Mouse (Mus musculus) liver, embryonic 12.5 days (tissue): Measurements from ENCODE around the gene 2900011O08Rik. TPM values are rescaled to one million over a fixed set of nuclear protein-coding genes. Genes with fewer than 3 reads are reported as not detected.
A peak's percentile ranks its signal among the peaks of the same experiment; 100 is the strongest.
"Not testable (repeated sequence)": the region's sequence is repeated elsewhere in the genome, so short reads cannot be mapped to it uniquely, and the experiment has no call there.

ENCODE experiments used
- ATAC-seq: fragments of 200-750 bp; cut with Nextera tagmentation; 2 replicates; pipeline ENCODE4 v1.8.0; 2017; ENCODE audit warnings: moderate number of reproducible peaks, mild to moderate bottlenecking, moderate library complexity
- H3K27ac ChIP-seq: fragments of 300-500 bp; sonication (generic); 2 replicates; pipeline ENCODE4 v1.5.1; 2016; ENCODE audit warnings: mild to moderate bottlenecking
- H3K27me3 ChIP-seq: fragments of 300-500 bp; sonication (generic); replicated peaks from 2 replicates; pipeline ENCODE4 v1.6.1; 2016; ENCODE audit warnings: mild to moderate bottlenecking, moderate library complexity
- H3K36me3 ChIP-seq: fragments of 300-500 bp; sonication (generic); 2 replicates; pipeline ENCODE4 v1.6.1; 2016; ENCODE audit warnings: mild to moderate bottlenecking, moderate library complexity
- H3K4me1 ChIP-seq: fragments of 300-500 bp; sonication (generic); 2 replicates; pipeline ENCODE4 v1.6.1; 2016
- H3K4me2 ChIP-seq: fragments of 300-500 bp; sonication (generic); 2 replicates; pipeline ENCODE4 v1.6.1; 2016; ENCODE audit warnings: mild to moderate bottlenecking, moderate library complexity
- H3K4me3 ChIP-seq: fragments of 300-500 bp; sonication (generic); 2 replicates; pipeline ENCODE4 v1.5.1; 2016; ENCODE audit warnings: mild to moderate bottlenecking, moderate library complexity
- H3K9ac ChIP-seq: fragments of 300-500 bp; sonication (generic); 2 replicates; pipeline ENCODE4 v1.6.1; 2016; ENCODE audit warnings: mild to moderate bottlenecking, moderate library complexity
- H3K9me3 ChIP-seq: fragments of 300-500 bp; sonication (generic); replicated peaks from 2 replicates; pipeline ENCODE4 v1.6.1; 2016; ENCODE audit warnings: mild to moderate bottlenecking, moderate library complexity
- WGBS: fragments of 180-500 bp; shearing (Covaris S2); methylation state at CpG from one replicate; pipeline ENCODE4 v1.1.7; 2016; ENCODE audit not compliant: insufficient replicate concordance; 5-methylcytosine and 5-hydroxymethylcytosine counted together
- polyA plus RNA-seq: library from polyadenylated mRNA; unstranded; fragments of >200 nt; fragmentation: Nextera tagmentation; extraction: Ambion mirVana; gene quantifications from 2 replicates; pipeline ENCODE4 v1.2.1, GENCODE M21; 2016

2900011O08Rik gene
- polyA plus RNA-seq, 1 experiment from 2014 or later, result 0.15 TPM

GRCm38 (mm10) chr16:13976358-13976896, 10.0 kb upstream of the 2900011O08Rik start:
- not testable (repeated sequence) for H3K27ac ChIP-seq, H3K4me2 ChIP-seq, H3K27me3 ChIP-seq, H3K4me1 ChIP-seq, H3K9me3 ChIP-seq, H3K36me3 ChIP-seq, H3K4me3 ChIP-seq, ATAC-seq, H3K9ac ChIP-seq
- WGBS, result 74% methylated on average over 4 of the region's 4 CpGs

- not testable (repeated sequence) for H3K4me2 ChIP-seq, H3K4me1 ChIP-seq, H3K9ac ChIP-seq, H3K9me3 ChIP-seq, H3K36me3 ChIP-seq, H3K4me3 ChIP-seq, H3K27ac ChIP-seq, ATAC-seq, H3K27me3 ChIP-seq
- 48% methylated on average over 1 of the region's 1 CpGs for WGBS
Measured at GRCm38 (mm10) chr16:13977026-13977425, 9.4 kb upstream of the 2900011O08Rik start.

- not testable (repeated sequence) for H3K27me3 ChIP-seq, H3K4me1 ChIP-seq, H3K9me3 ChIP-seq, H3K4me3 ChIP-seq, H3K27ac ChIP-seq, H3K36me3 ChIP-seq, H3K9ac ChIP-seq, ATAC-seq, H3K4me2 ChIP-seq
- 72% methylated on average over 3 of the region's 3 CpGs for WGBS
Measured at GRCm38 (mm10) chr16:13981726-13982125, 4.7 kb upstream of the 2900011O08Rik start.

GRCm38 (mm10) chr16:13983161-13983560, 3.2 kb upstream of the 2900011O08Rik start:
- no peak for ATAC-seq
- Histone ChIP-seq H3K9ac (no peak overlapping the region), H3K4me2 (no peak overlapping the region), H3K9me3 (no peaks in the 10 kb centered on the region), H3K4me3 (no peak overlapping the region), H3K36me3 (no peaks in the 10 kb centered on the region), H3K27ac (no peak overlapping the region), H3K27me3 (peaks cover 18% of the 10 kb centered on the region), H3K4me1 (peaks cover 5% of the 10 kb centered on the region; the same call in 1 of the 2 replicates)
- WGBS, result 71% methylated on average over 5 of the region's 5 CpGs

- Histone ChIP-seq H3K9ac (no peak overlapping the region), H3K36me3 (no peaks in the 10 kb centered on the region), H3K4me2 (peak overlapping the region; percentile 63; the same call in 1 of the 2 replicates), H3K4me3 (peak overlapping the region; percentile 33; the same call in 1 of the 2 replicates), H3K27me3 (peaks cover 18% of the 10 kb centered on the region), H3K27ac (no peak overlapping the region), H3K9me3 (no peaks in the 10 kb centered on the region), H3K4me1 (peaks cover 5% of the 10 kb centered on the region; the same call in 1 of the 2 replicates)
- no peak for ATAC-seq
- WGBS, result 51% methylated on average over 3 of the region's 3 CpGs
Measured at GRCm38 (mm10) chr16:13986197-13986573, 219 bp upstream of the 2900011O08Rik start.

- no peak overlapping the region for H3K27ac ChIP-seq
- ATAC-seq, result no peak
- peaks cover under 1% of the 10 kb centered on the region; the same call in 1 of the 2 replicates for H3K27me3 ChIP-seq
- H3K4me2 ChIP-seq, result no peak overlapping the region
- no peak overlapping the region for H3K4me3 ChIP-seq
- no peak overlapping the region for H3K9ac ChIP-seq
- no peaks in the 10 kb centered on the region for H3K36me3 ChIP-seq
- H3K9me3 ChIP-seq, result no peaks in the 10 kb centered on the region
- 68% methylated on average over 11 of the region's 11 CpGs for WGBS
- no peaks in the 10 kb centered on the region for H3K4me1 ChIP-seq
Measured at GRCm38 (mm10) chr16:13992518-13993248, 6.3 kb downstream of the 2900011O08Rik start.

- no peak overlapping the region for H3K27ac ChIP-seq
- H3K9ac ChIP-seq, result no peak overlapping the region
- 64% methylated on average over 1 of the region's 1 CpGs for WGBS
- H3K9me3 ChIP-seq, result no peaks in the 10 kb centered on the region
- no peaks in the 10 kb centered on the region for H3K36me3 ChIP-seq
- no peak overlapping the region for H3K4me3 ChIP-seq
- ATAC-seq, result no peak
- H3K4me1 ChIP-seq, result no peaks in the 10 kb centered on the region
- no peaks in the 10 kb centered on the region for H3K27me3 ChIP-seq
- no peak overlapping the region for H3K4me2 ChIP-seq
Measured at GRCm38 (mm10) chr16:13994076-13994475, 7.7 kb downstream of the 2900011O08Rik start.

GRCm38 (mm10) chr16:13994502-13994901, 8.1 kb downstream of the 2900011O08Rik start:
- no peaks in the 10 kb centered on the region for H3K36me3 ChIP-seq
- no peak overlapping the region for H3K27ac ChIP-seq
- no peak for ATAC-seq

GRCm38 (mm10) chr16:14003386-14004130, 17.2 kb downstream of the 2900011O08Rik start:
- no peak overlapping the region for H3K27ac ChIP-seq
- WGBS, result 48% methylated on average over 8 of the region's 8 CpGs

More at GRCm38 (mm10) chr16:13994502-13994901, 8.1 kb downstream of the 2900011O08Rik start:
- Histone ChIP-seq H3K4me3 (no peak overlapping the region), H3K9ac (no peak overlapping the region), H3K9me3 (no peaks in the 10 kb centered on the region), H3K4me1 (no peaks in the 10 kb centered on the region), H3K4me2 (no peak overlapping the region), H3K27me3 (no peaks in the 10 kb centered on the region)
- 48% methylated on average over 1 of the region's 1 CpGs for whole genome bisulfite sequencing

GRCm38 (mm10) chr16:14004170-14004569, 17.8 kb downstream of the 2900011O08Rik start:
- Histone ChIP-seq H3K4me2 (no peak overlapping the region), H3K9me3 (no peaks in the 10 kb centered on the region), H3K9ac (no peak overlapping the region), H3K36me3 (no peaks in the 10 kb centered on the region), H3K27ac (no peak overlapping the region), H3K4me1 (no peaks in the 10 kb centered on the region), H3K4me3 (no peak overlapping the region), H3K27me3 (no peaks in the 10 kb centered on the region)
- ATAC-seq, result peak; percentile 73
- WGBS, result 31% methylated on average over 3 of the region's 3 CpGs

More at GRCm38 (mm10) chr16:14003386-14004130, 17.2 kb downstream of the 2900011O08Rik start:
- Histone ChIP-seq H3K27me3 (no peaks in the 10 kb centered on the region), H3K4me1 (no peaks in the 10 kb centered on the region), H3K36me3 (no peaks in the 10 kb centered on the region), H3K4me3 (no peak overlapping the region), H3K4me2 (no peak overlapping the region), H3K9ac (no peak overlapping the region), H3K9me3 (no peaks in the 10 kb centered on the region)
- no peak for ATAC-seq

GRCm38 (mm10) chr16:14004726-14005125, 18.3 kb downstream of the 2900011O08Rik start:
- no peaks in the 10 kb centered on the region for H3K9me3 ChIP-seq
- H3K36me3 ChIP-seq, result no peaks in the 10 kb centered on the region
- H3K4me2 ChIP-seq, result no peak overlapping the region
- 55% methylated on average over 2 of the region's 2 CpGs for WGBS
- no peak overlapping the region for H3K4me3 ChIP-seq
- no peaks in the 10 kb centered on the region for H3K4me1 ChIP-seq
- no peak overlapping the region for H3K9ac ChIP-seq
- no peaks in the 10 kb centered on the region for H3K27me3 ChIP-seq
- no peak overlapping the region for H3K27ac ChIP-seq
- no peak for ATAC-seq

- ATAC-seq, result no peak
Measured at GRCm38 (mm10) chr16:14005266-14005665, 18.9 kb downstream of the 2900011O08Rik start.

More at GRCm38 (mm10) chr16:14005266-14005665, 18.9 kb downstream of the 2900011O08Rik start:
- no peaks in the 10 kb centered on the region for H3K27me3 ChIP-seq
- no peaks in the 10 kb centered on the region for H3K9me3 ChIP-seq
- no peaks in the 10 kb centered on the region for H3K4me1 ChIP-seq
- H3K27ac ChIP-seq, result no peak overlapping the region
- H3K4me2 ChIP-seq, result no peak overlapping the region
- WGBS, result 67% methylated on average over 4 of the region's 4 CpGs
- H3K36me3 ChIP-seq, result no peaks in the 10 kb centered on the region
- no peak overlapping the region for H3K4me3 ChIP-seq
- no peak overlapping the region for H3K9ac ChIP-seq
